Mouse (Mus musculus): ENCODE data around the gene Cdh16.

- TF ChIP-seq CTCF (IDR thresholded peaks at IDR 0.05; ENCODE audit: low read depth, low read length) (no peak), EP300 (IDR thresholded peaks at IDR 0.05; ENCODE audit: insufficient read depth, low read depth, low read length) (no peak), POLR2A (IDR thresholded peaks at IDR 0.05; ENCODE audit: insufficient read depth, low read length) (no peak)
These were observed 58.8 kb downstream of the Cdh16 start for GRCm38 (mm10) chr8:104565457-104565798.

All from ES-Bruce4 (cell line).